Mouse (Mus musculus) forebrain, embryonic 15.5 days (tissue): Measurements from ENCODE around the gene H2al1m. TPM values are rescaled to one million over a fixed set of nuclear protein-coding genes. Genes with fewer than 3 reads are reported as not detected.
"Not testable (repeated sequence)": the region's sequence is repeated elsewhere in the genome, so short reads cannot be mapped to it uniquely, and the experiment has no call there.

Source experiments
- ATAC-seq: fragments of 200-750 bp; cut with Nextera tagmentation; replicated peaks from 2 replicates; pipeline ENCODE4 v1.8.0; 2017; ENCODE audit warnings: mild to moderate bottlenecking, moderate TSS enrichment, moderate library complexity
- H3K27ac ChIP-seq: fragments of 300-500 bp; sonication (generic); replicated peaks from 2 replicates; pipeline ENCODE4 v1.5.1; 2015; ENCODE audit warnings: mild to moderate bottlenecking, inconsistent platforms
- H3K27me3 ChIP-seq: fragments of 300-500 bp; sonication (generic); 2 replicates; pipeline ENCODE4 v1.6.1; 2015; ENCODE audit warnings: inconsistent platforms
- H3K36me3 ChIP-seq: fragments of 300-500 bp; sonication (generic); 2 replicates; pipeline ENCODE4 v1.6.1; 2015; ENCODE audit warnings: mild to moderate bottlenecking, inconsistent platforms
- H3K4me1 ChIP-seq: fragments of 300-500 bp; sonication (generic); 2 replicates; pipeline ENCODE4 v1.6.1; 2015; ENCODE audit warnings: inconsistent platforms
- H3K4me2 ChIP-seq: fragments of 300-500 bp; sonication (generic); replicated peaks from 2 replicates; pipeline ENCODE4 v1.6.1; 2015; ENCODE audit warnings: mild to moderate bottlenecking, inconsistent platforms
- H3K4me3 ChIP-seq: fragments of 300-500 bp; sonication (generic); 2 replicates; pipeline ENCODE4 v1.5.1; 2015; ENCODE audit warnings: mild to moderate bottlenecking, inconsistent platforms
- H3K9ac ChIP-seq: fragments of 300-500 bp; sonication (generic); replicated peaks from 2 replicates; pipeline ENCODE4 v1.6.1; 2015; ENCODE audit warnings: mild to moderate bottlenecking, inconsistent platforms
- H3K9me3 ChIP-seq: fragments of 300-500 bp; sonication (generic); 2 replicates; pipeline ENCODE4 v1.6.1; 2016; ENCODE audit warnings: inconsistent platforms
- WGBS: fragments of 180-500 bp; shearing (Covaris S2); methylation state at CpG from one replicate; pipeline ENCODE4 v1.1.7; 2015; ENCODE audit warnings: mixed read lengths; 5-methylcytosine and 5-hydroxymethylcytosine counted together
- polyA plus RNA-seq: library from polyadenylated mRNA; unstranded; fragments of >200 nt; fragmentation: Nextera tagmentation; extraction: Ambion mirVana; gene quantifications from 2 replicates; pipeline ENCODE4 v1.2.1, GENCODE M21; 2015

Gene H2al1m
- polyA plus RNA-seq, 1 experiment from 2014 or later = 0.36 TPM

GRCm38 (mm10) chrX:9272460-9273361 is 10.9 kb upstream of the H2al1m start, which contains the start of gene Xk:
TSS of gene Xk (plus strand) at chrX:9272756.
- WGBS = 15% methylated on average over 92 of the region's 94 CpGs
- Histone ChIP-seq H3K27me3 (no peaks in the 10 kb centered on the region), H3K27ac (peak within 1 kb of the TSS; percentile 12), H3K4me2 (peak within 1 kb of the TSS; percentile 44), H3K36me3 (no peaks in the 10 kb centered on the region), H3K9me3 (no peaks in the 10 kb centered on the region), H3K4me3 (peak within 1 kb of the TSS; percentile 58), H3K4me1 (no peaks in the 10 kb centered on the region), H3K9ac (peak within 1 kb of the TSS; percentile 36)
- ATAC-seq = peak; percentile 91

- H3K27me3 ChIP-seq = no peaks in the 10 kb centered on the region
- H3K4me3 ChIP-seq = peak overlapping the region; percentile 58
- ATAC-seq = no peak
- peak overlapping the region; percentile 44 for H3K4me2 ChIP-seq
- 55% methylated on average over 12 of the region's 12 CpGs for WGBS
- peak overlapping the region; percentile 36 for H3K9ac ChIP-seq
- no peaks in the 10 kb centered on the region for H3K9me3 ChIP-seq
- no peaks in the 10 kb centered on the region for H3K36me3 ChIP-seq
- no peak overlapping the region for H3K27ac ChIP-seq
- no peaks in the 10 kb centered on the region for H3K4me1 ChIP-seq
These were observed 10.1 kb upstream of the H2al1m start for GRCm38 (mm10) chrX:9273377-9274002.

GRCm38 (mm10) chrX:9274321-9274720 is 9.2 kb upstream of the H2al1m start:
- Histone ChIP-seq H3K27ac (no peak overlapping the region), H3K36me3 (no peaks in the 10 kb centered on the region), H3K4me2 (no peak overlapping the region), H3K4me1 (no peaks in the 10 kb centered on the region), H3K4me3 (no peak overlapping the region), H3K9ac (no peak overlapping the region), H3K9me3 (no peaks in the 10 kb centered on the region), H3K27me3 (no peaks in the 10 kb centered on the region)
- no peak for ATAC-seq
- WGBS = 76% methylated on average over 8 of the region's 8 CpGs

GRCm38 (mm10) chrX:9293140-9293829 is 9.7 kb downstream of the H2al1m start:
- not testable (repeated sequence) for H3K9me3 ChIP-seq, H3K36me3 ChIP-seq, H3K4me3 ChIP-seq, H3K4me2 ChIP-seq, H3K9ac ChIP-seq, H3K27me3 ChIP-seq, ATAC-seq, H3K4me1 ChIP-seq, H3K27ac ChIP-seq
- WGBS = 91% methylated on average over 4 of the region's 4 CpGs

- H3K4me2 ChIP-seq = no peak overlapping the region
- no peak overlapping the region for H3K27ac ChIP-seq
- no peaks in the 10 kb centered on the region for H3K27me3 ChIP-seq
- 90% methylated on average over 5 of the region's 5 CpGs for WGBS
- ATAC-seq = no peak
- H3K36me3 ChIP-seq = no peaks in the 10 kb centered on the region
- H3K4me1 ChIP-seq = no peaks in the 10 kb centered on the region
- H3K4me3 ChIP-seq = no peak overlapping the region
- no peak overlapping the region for H3K9ac ChIP-seq
- H3K9me3 ChIP-seq = no peaks in the 10 kb centered on the region
These were observed 14.9 kb downstream of the H2al1m start for GRCm38 (mm10) chrX:9298413-9298864.

- 82% methylated on average over 5 of the region's 5 CpGs for WGBS
- H3K4me2 ChIP-seq = no peak overlapping the region
- no peak overlapping the region for H3K4me3 ChIP-seq
- H3K4me1 ChIP-seq = no peaks in the 10 kb centered on the region
- no peaks in the 10 kb centered on the region for H3K27me3 ChIP-seq
- H3K9ac ChIP-seq = no peak overlapping the region
- no peak overlapping the region for H3K27ac ChIP-seq
- no peaks in the 10 kb centered on the region for H3K36me3 ChIP-seq
- no peak for ATAC-seq
- H3K9me3 ChIP-seq = no peaks in the 10 kb centered on the region
These were observed 19.2 kb downstream of the H2al1m start for GRCm38 (mm10) chrX:9302791-9303190.

- ATAC-seq = no peak
- H3K4me2 ChIP-seq = no peak overlapping the region
- 71% methylated on average over 1 of the region's 1 CpGs for WGBS
- no peaks in the 10 kb centered on the region for H3K9me3 ChIP-seq
- no peaks in the 10 kb centered on the region for H3K4me1 ChIP-seq
- H3K36me3 ChIP-seq = no peaks in the 10 kb centered on the region
- no peak overlapping the region for H3K4me3 ChIP-seq
- H3K9ac ChIP-seq = no peak overlapping the region
- H3K27ac ChIP-seq = no peak overlapping the region
- H3K27me3 ChIP-seq = no peaks in the 10 kb centered on the region
These were observed 19.9 kb downstream of the H2al1m start for GRCm38 (mm10) chrX:9303455-9303854.

GRCm38 (mm10) chrX:9316457-9316856 is 32.9 kb downstream of the H2al1m start:
- H3K4me3 ChIP-seq, ATAC-seq, H3K36me3 ChIP-seq, H3K9me3 ChIP-seq, H3K27me3 ChIP-seq, H3K9ac ChIP-seq, H3K27ac ChIP-seq, H3K4me1 ChIP-seq, H3K4me2 ChIP-seq: not testable (repeated sequence)

GRCm38 (mm10) chrX:9327954-9328353 is 44.4 kb downstream of the H2al1m start:
- H3K27me3 ChIP-seq, H3K4me1 ChIP-seq, H3K9ac ChIP-seq, ATAC-seq, H3K36me3 ChIP-seq, H3K4me2 ChIP-seq, H3K27ac ChIP-seq, H3K4me3 ChIP-seq, H3K9me3 ChIP-seq: not testable (repeated sequence)
- 91% methylated on average over 26 of the region's 26 CpGs for WGBS

GRCm38 (mm10) chrX:9332366-9332962 is 48.9 kb downstream of the H2al1m start:
- not testable (repeated sequence) for H3K4me2 ChIP-seq, H3K4me1 ChIP-seq, ATAC-seq, H3K9ac ChIP-seq, H3K4me3 ChIP-seq, H3K9me3 ChIP-seq, H3K36me3 ChIP-seq, H3K27ac ChIP-seq, H3K27me3 ChIP-seq
- 86% methylated on average over 12 of the region's 12 CpGs for WGBS

- ATAC-seq, H3K27me3 ChIP-seq, H3K9ac ChIP-seq, H3K4me2 ChIP-seq, H3K9me3 ChIP-seq, H3K4me3 ChIP-seq, H3K36me3 ChIP-seq, H3K27ac ChIP-seq, H3K4me1 ChIP-seq: not testable (repeated sequence)
- WGBS = 74% methylated on average over 2 of the region's 2 CpGs
These were observed 49.5 kb downstream of the H2al1m start for GRCm38 (mm10) chrX:9333035-9333434.
